Mouse (Mus musculus) limb, embryonic 11.5 days (tissue): ENCODE results near the gene Panx1. TPM values are rescaled to one million over a fixed set of nuclear protein-coding genes. Genes with fewer than 3 reads are reported as not detected.

Source experiments
- ATAC-seq: fragments of 200-750 bp; cut with Nextera tagmentation; 2 replicates; pipeline ENCODE4 v1.8.0; 2017; ENCODE audit warnings: low read depth; ENCODE audit not compliant: insufficient number of reproducible peaks, low FRiP score, low TSS enrichment
- DNase-seq: peaks from one replicate; pipeline ENCODE4 v3.0.0-alpha.2; 2015; ENCODE audit warnings: low spot score
- H3K27ac ChIP-seq: fragments of 300-500 bp; sonication (generic); replicated peaks from 2 replicates; pipeline ENCODE4 v1.5.1; 2014; ENCODE audit warnings: low read depth, mild to moderate bottlenecking, low read length
- H3K27me3 ChIP-seq: fragments of 300-500 bp; sonication (generic); 2 replicates; pipeline ENCODE4 v1.6.1; 2014; ENCODE audit warnings: mild to moderate bottlenecking, low read length, mixed read lengths; ENCODE audit not compliant: control insufficient read depth, insufficient read depth
- H3K36me3 ChIP-seq: fragments of 300-500 bp; sonication (generic); 2 replicates; pipeline ENCODE4 v1.6.1; 2014; ENCODE audit warnings: mild to moderate bottlenecking, low read length, moderate library complexity, mixed read lengths; ENCODE audit not compliant: control insufficient read depth, insufficient read depth
- H3K4me1 ChIP-seq: fragments of 300-500 bp; sonication (generic); 2 replicates; pipeline ENCODE4 v1.6.1; 2014; ENCODE audit warnings: low read length, mixed read lengths; ENCODE audit not compliant: control insufficient read depth, insufficient read depth
- H3K4me2 ChIP-seq: fragments of 300-500 bp; sonication (generic); 2 replicates; pipeline ENCODE4 v1.6.1; 2014; ENCODE audit warnings: low read depth, mild to moderate bottlenecking, moderate library complexity; ENCODE audit not compliant: severe bottlenecking
- H3K4me3 ChIP-seq: fragments of 300-500 bp; sonication (generic); 2 replicates; pipeline ENCODE4 v1.5.1; 2014; ENCODE audit warnings: low read depth, low read length
- H3K9ac ChIP-seq: fragments of 300-500 bp; sonication (generic); 2 replicates; pipeline ENCODE4 v1.6.1; 2014; ENCODE audit warnings: mild to moderate bottlenecking, low read length
- H3K9me3 ChIP-seq: fragments of 300-500 bp; sonication (generic); 2 replicates; pipeline ENCODE4 v1.6.1; 2016; ENCODE audit warnings: low read length; ENCODE audit not compliant: control insufficient read depth
- WGBS: fragments of 180-500 bp; shearing (Covaris S2); extraction: QIAGEN DNeasy Blood & Tissue Kit; methylation state at CpG from one replicate; pipeline ENCODE4 v1.1.7; 2014; 5-methylcytosine and 5-hydroxymethylcytosine counted together
- polyA plus RNA-seq: library from polyadenylated mRNA; unstranded; fragments of >200 nt; fragmentation: Nextera tagmentation; extraction: Ambion mirVana; gene quantifications from 2 replicates; pipeline ENCODE4 v1.2.1, GENCODE M21; 2014

Panx1 gene
- polyA plus RNA-seq, 1 experiment from 2014 or later: 79.6 TPM

GRCm38 (mm10) chr9:14970805-14971525 lies 74.3 kb downstream of the Panx1 start:
- no peaks in the 10 kb centered on the region for H3K27me3 ChIP-seq
- WGBS: 88% methylated on average over 3 of the region's 3 CpGs
- no peak for DNase-seq

DNA sequence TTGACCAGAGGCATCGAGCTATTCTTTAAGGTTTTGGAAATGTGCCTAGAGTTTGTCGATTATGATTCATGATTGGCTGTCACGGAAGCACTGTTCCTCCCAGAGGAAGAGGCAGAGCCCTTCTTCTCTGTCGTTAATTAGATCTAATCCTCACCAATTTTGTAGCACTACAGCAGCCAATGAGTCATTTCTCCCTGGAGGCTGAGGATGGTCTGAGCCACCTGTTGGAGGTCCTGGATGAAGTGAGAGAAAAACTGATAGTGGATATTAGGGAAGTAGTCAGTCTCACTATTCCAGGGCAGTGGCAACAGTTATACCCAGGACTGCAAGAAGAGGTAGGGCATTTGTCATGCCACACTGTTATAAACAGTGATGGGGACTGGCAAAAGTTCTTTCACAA lies 75.1 kb downstream of the Panx1 start:
- no peak overlapping the region for H3K27ac ChIP-seq
- no peak overlapping the region for H3K4me2 ChIP-seq
- H3K9ac ChIP-seq: no peak overlapping the region
- no peak overlapping the region for H3K4me3 ChIP-seq
- H3K9me3 ChIP-seq: no peaks in the 10 kb centered on the region
- no peak for DNase-seq
- no peaks in the 10 kb centered on the region for H3K4me1 ChIP-seq
- ATAC-seq: no peak
- H3K36me3 ChIP-seq: no peaks in the 10 kb centered on the region
- H3K27me3 ChIP-seq: no peaks in the 10 kb centered on the region
- 79% methylated on average over 4 of the region's 4 CpGs for WGBS

More at GRCm38 (mm10) chr9:14970805-14971525, 74.3 kb downstream of the Panx1 start:
- no peak for ATAC-seq
- no peaks in the 10 kb centered on the region for H3K36me3 ChIP-seq
- H3K4me2 ChIP-seq: no peak overlapping the region
- H3K9me3 ChIP-seq: no peaks in the 10 kb centered on the region
- no peak overlapping the region for H3K27ac ChIP-seq
- H3K9ac ChIP-seq: no peak overlapping the region
- H3K4me3 ChIP-seq: no peak overlapping the region
- H3K4me1 ChIP-seq: no peaks in the 10 kb centered on the region

GRCm38 (mm10) chr9:14967598-14967997 lies 77.7 kb downstream of the Panx1 start:
- 85% methylated on average over 1 of the region's 1 CpGs for WGBS
- no peaks in the 10 kb centered on the region for H3K9me3 ChIP-seq
- no peak overlapping the region for H3K4me2 ChIP-seq
- H3K27ac ChIP-seq: no peak overlapping the region
- H3K27me3 ChIP-seq: no peaks in the 10 kb centered on the region
- H3K4me3 ChIP-seq: no peak overlapping the region
- DNase-seq (no peak), ATAC-seq (no peak)
- H3K9ac ChIP-seq: no peak overlapping the region
- no peaks in the 10 kb centered on the region for H3K36me3 ChIP-seq
- no peaks in the 10 kb centered on the region for H3K4me1 ChIP-seq

GRCm38 (mm10) chr9:14966787-14967186 lies 78.5 kb downstream of the Panx1 start:
- no peak for DNase-seq
- Histone ChIP-seq H3K9ac (no peak overlapping the region), H3K27ac (no peak overlapping the region), H3K4me2 (no peak overlapping the region), H3K27me3 (no peaks in the 10 kb centered on the region), H3K4me3 (no peak overlapping the region), H3K4me1 (no peaks in the 10 kb centered on the region), H3K36me3 (no peaks in the 10 kb centered on the region), H3K9me3 (no peaks in the 10 kb centered on the region)
- ATAC-seq: no peak
- 70% methylated on average over 4 of the region's 4 CpGs for WGBS

DNA sequence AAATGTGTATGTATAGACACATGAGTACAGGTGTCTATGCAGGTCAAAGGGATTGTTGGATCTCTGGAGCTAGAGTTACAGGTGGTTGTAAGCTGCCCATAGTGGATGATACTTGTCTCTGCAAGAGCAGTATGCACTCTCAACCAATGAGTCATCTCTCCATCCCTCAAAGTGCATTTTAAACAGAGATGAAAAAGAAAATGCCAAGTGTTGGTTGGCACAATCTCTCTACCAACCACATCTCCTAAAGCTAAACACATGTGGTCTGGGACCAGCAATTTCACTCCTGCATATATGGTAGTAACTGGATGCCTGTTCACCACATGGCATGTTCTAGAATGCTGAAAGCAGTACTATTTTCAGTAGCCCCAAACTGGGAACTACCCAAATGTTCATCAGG lies 79.9 kb downstream of the Panx1 start:
- H3K4me3 ChIP-seq: no peak overlapping the region
- no peak overlapping the region for H3K4me2 ChIP-seq
- H3K4me1 ChIP-seq: no peaks in the 10 kb centered on the region
- H3K36me3 ChIP-seq: no peaks in the 10 kb centered on the region
- ATAC-seq: no peak
- no peak overlapping the region for H3K9ac ChIP-seq
- no peaks in the 10 kb centered on the region for H3K9me3 ChIP-seq
- H3K27me3 ChIP-seq: no peaks in the 10 kb centered on the region
- no peak for DNase-seq
- H3K27ac ChIP-seq: no peak overlapping the region

- Histone ChIP-seq H3K36me3 (no peaks in the 10 kb centered on the region), H3K27ac (no peak overlapping the region), H3K9ac (no peak overlapping the region), H3K4me1 (no peaks in the 10 kb centered on the region), H3K27me3 (no peaks in the 10 kb centered on the region), H3K4me3 (no peak overlapping the region), H3K4me2 (no peak overlapping the region), H3K9me3 (no peaks in the 10 kb centered on the region)
- DNase-seq (no peak), ATAC-seq (no peak)
- WGBS: 71% methylated on average over 1 of the region's 1 CpGs
These were observed 82.5 kb downstream of the Panx1 start for GRCm38 (mm10) chr9:14962769-14963168.

GRCm38 (mm10) chr9:14954659-14955058 lies 90.6 kb downstream of the Panx1 start:
- DNase-seq (no peak), ATAC-seq (no peak)
- Histone ChIP-seq H3K9ac (no peak overlapping the region), H3K4me3 (no peak overlapping the region), H3K4me2 (no peak overlapping the region), H3K27ac (no peak overlapping the region), H3K36me3 (no peaks in the 10 kb centered on the region), H3K4me1 (no peaks in the 10 kb centered on the region), H3K27me3 (no peaks in the 10 kb centered on the region), H3K9me3 (no peaks in the 10 kb centered on the region)
- WGBS: 79% methylated on average over 1 of the region's 1 CpGs
